Mouse (Mus musculus) liver, postnatal 0 days (tissue): ENCODE measurements around the gene Tyrobp. TPM values are rescaled to one million over a fixed set of nuclear protein-coding genes. Genes with fewer than 3 reads are reported as not detected.

Experiments used
- ATAC-seq: fragments of 200-750 bp; cut with Nextera tagmentation; 2 replicates; pipeline ENCODE4 v1.8.0; 2017; ENCODE audit warnings: mild to moderate bottlenecking, moderate library complexity
- DNase-seq: peaks from one replicate; pipeline ENCODE4 v3.0.0-alpha.2; 2016
- H3K27ac ChIP-seq: fragments of 300-500 bp; sonication (generic); 2 replicates; pipeline ENCODE4 v1.5.1; 2014; ENCODE audit warnings: antibody characterized with exemption, moderate library complexity, mild to moderate bottlenecking, low read depth
- H3K27me3 ChIP-seq: fragments of 300-500 bp; sonication (generic); 2 replicates; pipeline ENCODE4 v1.6.1; 2014; ENCODE audit warnings: low read length, control low read depth, mixed read lengths; ENCODE audit not compliant: insufficient read depth
- H3K36me3 ChIP-seq: fragments of 300-500 bp; sonication (generic); replicated peaks from 2 replicates; pipeline ENCODE4 v1.6.1; 2014; ENCODE audit warnings: mild to moderate bottlenecking, control low read depth, low read length, moderate library complexity, mixed read lengths; ENCODE audit not compliant: insufficient read depth
- H3K4me1 ChIP-seq: fragments of 300-500 bp; sonication (generic); 2 replicates; pipeline ENCODE4 v1.6.1; 2014; ENCODE audit warnings: antibody characterized with exemption, mild to moderate bottlenecking, control low read depth; ENCODE audit not compliant: insufficient read depth
- H3K4me2 ChIP-seq: fragments of 300-500 bp; sonication (generic); 2 replicates; pipeline ENCODE4 v1.6.1; 2014; ENCODE audit warnings: low read depth, mild to moderate bottlenecking, low read length, moderate library complexity, mixed read lengths
- H3K4me3 ChIP-seq: fragments of 300-500 bp; sonication (generic); 2 replicates; pipeline ENCODE4 v1.5.1; 2014; ENCODE audit warnings: low read depth, low read length
- H3K9ac ChIP-seq: fragments of 300-500 bp; sonication (generic); replicated peaks from 2 replicates; pipeline ENCODE4 v1.6.1; 2014; ENCODE audit warnings: mild to moderate bottlenecking, moderate library complexity
- H3K9me3 ChIP-seq: fragments of 300-500 bp; sonication (generic); 2 replicates; pipeline ENCODE4 v1.6.1; 2016; ENCODE audit warnings: mild to moderate bottlenecking, control low read depth, low read length, mixed read lengths
- CTCF ChIP-seq: sonication (generic); IDR thresholded peaks from 2 replicates; pipeline ENCODE4 v1.5.1; 2016; ENCODE audit warnings: antibody characterized with exemption, low read depth
- EP300 ChIP-seq: IDR thresholded peaks from 2 replicates; pipeline ENCODE4 v1.6.1; 2016; ENCODE audit warnings: antibody characterized with exemption, low read depth, mild to moderate bottlenecking
- WGBS: fragments of 180-500 bp; shearing (Covaris S2); extraction: QIAGEN DNeasy Blood & Tissue Kit; methylation state at CpG from one replicate; pipeline ENCODE4 v1.1.7; 2014; ENCODE audit not compliant: insufficient replicate concordance; 5-methylcytosine and 5-hydroxymethylcytosine counted together
- polyA plus RNA-seq: library from polyadenylated mRNA; unstranded; fragments of >200 nt; fragmentation: Nextera tagmentation; extraction: Ambion mirVana; gene quantifications from 2 replicates; pipeline ENCODE4 v1.2.1, GENCODE M21; 2015

Gene Tyrobp
- polyA plus RNA-seq, 1 experiment from 2014 or later, result 231 TPM

DNA sequence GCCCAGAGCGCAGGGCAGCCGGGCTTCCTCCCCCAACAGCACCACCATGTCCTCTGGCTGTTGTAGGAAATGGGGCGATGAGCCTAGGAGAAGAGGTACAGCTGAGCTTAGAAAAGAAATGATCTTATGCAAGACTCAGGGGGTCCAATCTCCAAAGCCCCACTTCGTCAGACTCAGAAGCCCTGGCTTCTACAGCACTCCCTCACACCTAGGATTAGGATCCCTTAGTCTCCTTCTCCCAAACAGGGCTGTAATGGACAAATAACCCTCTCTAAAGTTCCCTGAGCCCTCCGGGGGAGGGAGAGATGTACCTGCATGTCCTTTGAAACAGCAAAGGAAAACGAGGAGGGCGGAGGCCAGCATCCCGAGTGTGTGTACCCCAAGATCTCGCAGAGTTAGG is 42.9 kb downstream of the Tyrobp start:
- H3K4me1 ChIP-seq, result peaks cover 12% of the 10 kb centered on the region
- H3K9me3 ChIP-seq, result no peaks in the 10 kb centered on the region
- WGBS, result 4% methylated on average over 9 of the region's 9 CpGs
- peaks cover 80% of the 10 kb centered on the region for H3K27me3 ChIP-seq
- no peak overlapping the region for H3K4me3 ChIP-seq
- TF ChIP-seq EP300, result no peak
- no peak for TF ChIP-seq CTCF
- ATAC-seq (no peak), DNase-seq (no peak)
- H3K4me2 ChIP-seq, result no peak overlapping the region
- no peaks in the 10 kb centered on the region for H3K36me3 ChIP-seq
- H3K9ac ChIP-seq, result no peak overlapping the region
- H3K27ac ChIP-seq, result no peak overlapping the region

DNA sequence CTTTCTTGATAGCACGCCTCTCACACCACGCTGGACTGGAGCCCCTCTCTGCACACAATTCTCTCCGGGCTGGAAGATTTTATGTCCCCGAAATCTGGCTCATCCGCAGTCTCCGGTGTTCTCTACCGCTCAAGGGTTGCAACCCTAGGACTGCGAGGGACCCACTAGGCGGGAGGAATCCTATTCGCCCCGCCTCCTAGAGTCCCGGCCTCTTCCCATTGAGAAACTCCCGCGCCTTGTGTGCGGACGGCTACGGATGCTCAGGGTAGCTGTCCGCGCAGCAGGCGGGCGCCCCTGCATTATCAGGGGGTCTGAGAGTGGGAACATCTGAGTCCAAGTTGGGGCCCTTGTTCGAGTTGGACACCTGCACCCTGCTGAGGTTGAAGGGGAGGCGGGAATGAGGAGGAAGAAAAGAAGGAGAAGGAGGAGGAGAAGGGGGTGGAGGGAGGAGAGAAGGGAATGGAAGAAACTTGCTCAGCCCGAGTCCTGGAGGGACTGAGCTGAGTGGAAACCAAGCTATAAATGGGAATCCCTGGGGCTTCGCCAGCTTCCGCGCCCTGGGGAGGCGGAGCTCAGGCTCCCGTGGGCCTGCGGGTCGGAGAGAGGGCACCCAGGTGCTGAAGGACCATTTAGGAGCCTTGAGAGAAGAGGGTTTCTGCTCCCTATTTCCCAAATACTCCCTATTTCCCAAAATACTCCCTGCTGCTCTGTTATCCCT is 43.5 kb downstream of the Tyrobp start:
- Histone ChIP-seq H3K27me3 (peaks cover 80% of the 10 kb centered on the region), H3K9me3 (no peaks in the 10 kb centered on the region), H3K4me1 (peaks cover 12% of the 10 kb centered on the region), H3K4me2 (no peak overlapping the region), H3K36me3 (no peaks in the 10 kb centered on the region), H3K27ac (no peak overlapping the region), H3K4me3 (no peak overlapping the region), H3K9ac (no peak overlapping the region)
- TF ChIP-seq EP300 (no peak), CTCF (no peak)
- 5% methylated on average over 31 of the region's 31 CpGs for WGBS
- no peak for DNase-seq
- no peak for ATAC-seq

GRCm38 (mm10) chr7:30457629-30458330 is 44.2 kb downstream of the Tyrobp start, which contains the start of the genes Kirrel2 and Nphs1:
TSS of gene Kirrel2 (minus strand) at chr7:30457690.
TSS of gene Nphs1 (plus strand) at chr7:30458315.
- no peak within 1 kb of the TSS for H3K4me2 ChIP-seq
- H3K27me3 ChIP-seq, result peaks cover 76% of the 10 kb centered on the region
- 5% methylated on average over 16 of the region's 16 CpGs for WGBS

DNA sequence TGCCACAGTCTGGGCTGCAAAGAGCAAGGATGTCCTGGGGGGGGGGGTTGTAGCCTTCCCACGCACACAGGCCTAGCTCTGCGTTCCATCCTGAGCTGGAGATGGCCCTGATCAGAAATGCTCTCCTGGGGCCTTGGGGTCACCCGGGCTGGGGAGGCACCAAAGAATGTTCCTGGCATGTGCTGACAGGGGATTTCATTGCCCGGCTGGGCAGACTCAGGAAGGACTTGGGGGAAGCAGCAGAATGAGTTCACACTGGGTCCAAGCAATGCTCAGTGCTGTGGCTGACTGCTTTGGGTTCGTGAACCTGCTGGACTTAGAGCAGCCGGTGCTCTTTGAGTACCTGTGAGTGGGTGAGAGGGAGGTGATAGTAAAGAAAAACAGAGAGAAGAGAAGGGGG is 45.9 kb downstream of the Tyrobp start:
- no peaks in the 10 kb centered on the region for H3K9me3 ChIP-seq
- no peak for ATAC-seq
- WGBS, result 46% methylated on average over 6 of the region's 6 CpGs
- H3K36me3 ChIP-seq, result no peaks in the 10 kb centered on the region
- H3K27ac ChIP-seq, result no peak overlapping the region
- no peak for DNase-seq
- H3K9ac ChIP-seq, result no peak overlapping the region
- H3K4me1 ChIP-seq, result no peaks in the 10 kb centered on the region
- H3K4me2 ChIP-seq, result no peak overlapping the region
- no peak overlapping the region for H3K4me3 ChIP-seq
- H3K27me3 ChIP-seq, result peaks cover 62% of the 10 kb centered on the region
- TF ChIP-seq CTCF, result no peak
- TF ChIP-seq EP300, result no peak

More at GRCm38 (mm10) chr7:30457629-30458330, 44.2 kb downstream of the Tyrobp start, which contains the start of the genes Kirrel2 and Nphs1:
- Histone ChIP-seq H3K9me3 (no peaks in the 10 kb centered on the region), H3K36me3 (no peaks in the 10 kb centered on the region), H3K27ac (no peak within 1 kb of the TSS), H3K4me1 (peaks cover 12% of the 10 kb centered on the region), H3K9ac (no peak within 1 kb of the TSS), H3K4me3 (no peak within 1 kb of the TSS)
- DNase-seq, result no peak
- no peak for ATAC-seq
- TF ChIP-seq EP300 (no peak), CTCF (no peak)

DNA sequence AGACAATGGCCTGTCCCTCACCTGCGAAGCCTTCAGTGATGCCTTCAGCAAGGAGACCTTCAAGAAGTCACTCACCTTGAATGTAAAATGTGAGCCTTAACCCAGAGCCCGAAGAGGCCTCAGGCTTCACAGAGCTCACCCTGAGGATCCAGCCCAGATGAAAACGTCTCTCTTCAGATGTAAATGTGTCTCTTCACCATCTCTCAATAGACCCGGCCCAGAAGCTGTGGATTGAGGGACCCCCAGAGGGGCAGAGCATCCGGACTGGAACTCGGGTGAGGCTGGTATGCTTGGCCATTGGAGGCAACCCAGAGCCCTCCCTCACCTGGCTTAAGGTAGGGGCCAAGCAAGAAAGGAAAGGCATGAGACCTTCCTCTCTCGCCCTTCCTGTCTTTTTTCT is 50.0 kb downstream of the Tyrobp start:
- no peak overlapping the region for H3K9ac ChIP-seq
- 33% methylated on average over 7 of the region's 7 CpGs for WGBS
- H3K4me2 ChIP-seq, result no peak overlapping the region
- H3K27me3 ChIP-seq, result peaks cover 54% of the 10 kb centered on the region
- H3K9me3 ChIP-seq, result no peaks in the 10 kb centered on the region
- ATAC-seq, result no peak
- H3K27ac ChIP-seq, result no peak overlapping the region
- no peak overlapping the region for H3K4me3 ChIP-seq
- TF ChIP-seq EP300 (no peak), CTCF (no peak)
- H3K4me1 ChIP-seq, result no peaks in the 10 kb centered on the region
- DNase-seq, result no peak
- no peaks in the 10 kb centered on the region for H3K36me3 ChIP-seq

- Histone ChIP-seq H3K4me3 (no peak overlapping the region), H3K9ac (no peak overlapping the region), H3K4me2 (no peak overlapping the region), H3K27me3 (peaks cover 51% of the 10 kb centered on the region), H3K9me3 (no peaks in the 10 kb centered on the region), H3K4me1 (no peaks in the 10 kb centered on the region), H3K36me3 (no peaks in the 10 kb centered on the region), H3K27ac (no peak overlapping the region)
- 26% methylated on average over 4 of the region's 4 CpGs for WGBS
- no peak for DNase-seq
- ATAC-seq, result no peak
- TF ChIP-seq EP300, result no peak
- TF ChIP-seq CTCF, result no peak
Observed at GRCm38 (mm10) chr7:30463996-30464395, 50.4 kb downstream of the Tyrobp start.
